Mouse (Mus musculus): ENCODE measurements around the gene Gm14327. TPM values are rescaled to one million over a fixed set of nuclear protein-coding genes. Genes with fewer than 3 reads are reported as not detected.
"Not testable (repeated sequence)": the region's sequence is repeated elsewhere in the genome, so short reads cannot be mapped to it uniquely, and the experiment has no call there.

Gm14327 gene
- 2.1 and 3.2 TPM in 2 replicates for polyA plus RNA-seq (2015; fragmentation: Nextera tagmentation; extraction: Ambion mirVana)

DNA sequence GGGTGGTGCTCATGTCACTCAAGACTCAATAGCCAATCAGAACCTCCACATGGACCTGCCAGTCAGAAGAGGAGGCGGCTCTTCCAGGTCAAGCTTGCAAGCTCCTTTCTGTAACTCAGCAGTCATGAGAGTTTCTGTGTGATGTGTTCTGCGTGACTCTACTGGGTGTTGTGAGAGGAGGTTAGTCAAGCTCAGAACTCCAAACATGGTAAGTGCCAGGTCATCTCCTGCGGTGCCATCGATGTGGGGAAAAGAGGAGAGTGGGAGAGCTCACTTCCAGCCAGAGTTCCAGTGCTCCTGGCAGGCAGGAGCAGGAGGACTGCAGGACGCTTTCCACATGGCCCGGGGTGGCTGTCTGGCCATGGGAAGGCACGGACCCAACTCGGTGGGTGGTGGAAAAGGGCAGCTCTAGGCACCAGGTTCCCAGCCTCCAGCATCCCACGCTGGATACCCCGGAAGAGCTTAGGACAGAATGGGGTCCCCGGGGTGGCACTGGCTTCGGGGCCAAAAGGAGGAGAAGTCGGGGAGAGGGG is at the start of gene Gm14327:
TSS of gene Gm14327 (plus strand) at position 51 of the 533 bp plus-strand sequence.
- ATAC-seq; H3K4me3 ChIP-seq (ENCODE audit: low read depth, low read length); H3K4me1 ChIP-seq (replicated peaks; ENCODE audit: control insufficient read depth, insufficient read depth, low read length); H3K36me3 ChIP-seq (ENCODE audit: control insufficient read depth, insufficient read depth); H3K9ac ChIP-seq (ENCODE audit: low read depth, low read length); H3K27me3 ChIP-seq (replicated peaks; ENCODE audit: control insufficient read depth, insufficient read depth, low read length); H3K27ac ChIP-seq (ENCODE audit: low read depth, low read length); H3K9me3 ChIP-seq (ENCODE audit: control insufficient read depth): not testable (repeated sequence)
- peak within 1 kb of the TSS; percentile 46 for H3K4me2 ChIP-seq (replicated peaks; ENCODE audit: low read depth)
- 39% methylated on average over 8 of the region's 13 CpGs for WGBS

DNA sequence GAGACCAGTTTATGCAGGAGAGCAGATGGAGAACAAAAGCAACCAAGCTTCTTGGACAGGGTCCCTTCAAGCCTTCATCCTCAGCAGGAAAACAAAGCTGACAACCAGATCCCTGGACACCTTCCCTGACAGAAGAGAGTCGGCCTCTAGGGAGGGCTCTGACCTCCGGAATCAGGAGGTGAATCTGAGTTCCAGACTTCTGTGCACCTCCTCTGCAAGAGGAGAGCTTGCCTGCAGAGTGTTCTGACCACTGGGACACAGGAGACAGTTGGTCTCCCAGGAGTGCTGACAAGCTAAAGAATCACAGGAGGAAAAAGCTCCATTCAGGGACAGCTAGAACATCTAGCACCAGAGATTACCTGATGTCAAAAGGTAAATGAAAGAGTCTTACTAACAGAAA is 34.6 kb upstream of the Gm14327 start:
- H3K4me1 ChIP-seq (replicated peaks; ENCODE audit: control insufficient read depth, insufficient read depth, low read length); H3K4me3 ChIP-seq (ENCODE audit: low read depth, low read length); H3K36me3 ChIP-seq (ENCODE audit: control insufficient read depth, insufficient read depth); H3K27ac ChIP-seq (ENCODE audit: low read depth, low read length); H3K9me3 ChIP-seq (ENCODE audit: control insufficient read depth); H3K4me2 ChIP-seq (replicated peaks; ENCODE audit: low read depth); ATAC-seq; H3K27me3 ChIP-seq (replicated peaks; ENCODE audit: control insufficient read depth, insufficient read depth, low read length); H3K9ac ChIP-seq (ENCODE audit: low read depth, low read length): not testable (repeated sequence)
- WGBS = 84% methylated on average over 2 of the region's 2 CpGs

DNA sequence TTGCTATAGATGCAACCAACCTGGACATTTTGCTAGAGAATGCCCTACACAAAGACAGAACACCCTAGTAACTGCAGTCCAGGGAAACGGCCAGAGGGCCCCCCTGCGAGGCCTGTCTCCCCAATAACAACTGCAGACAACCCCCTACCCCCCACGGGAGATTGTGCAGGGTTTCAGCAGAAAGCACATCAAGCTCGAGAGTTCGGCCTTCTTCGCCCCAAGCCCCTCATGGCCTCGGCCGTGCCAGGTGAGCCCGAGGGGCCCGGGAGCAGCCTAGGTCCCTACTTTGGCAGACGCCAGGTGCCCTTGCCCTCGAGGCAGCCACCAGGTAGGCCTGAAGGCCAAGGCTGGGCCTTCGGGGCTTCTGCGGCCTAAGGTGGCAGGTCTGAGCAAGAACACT is 9.2 kb upstream of the Gm14327 start:
- not testable (repeated sequence) for H3K4me1 ChIP-seq (replicated peaks; ENCODE audit: control insufficient read depth, insufficient read depth, low read length); H3K4me2 ChIP-seq (replicated peaks; ENCODE audit: low read depth); H3K9ac ChIP-seq (ENCODE audit: low read depth, low read length); H3K27me3 ChIP-seq (replicated peaks; ENCODE audit: control insufficient read depth, insufficient read depth, low read length); ATAC-seq; H3K9me3 ChIP-seq (ENCODE audit: control insufficient read depth); H3K27ac ChIP-seq (ENCODE audit: low read depth, low read length); H3K4me3 ChIP-seq (ENCODE audit: low read depth, low read length); H3K36me3 ChIP-seq (ENCODE audit: control insufficient read depth, insufficient read depth)
- WGBS = 85% methylated on average over 13 of the region's 14 CpGs

DNA sequence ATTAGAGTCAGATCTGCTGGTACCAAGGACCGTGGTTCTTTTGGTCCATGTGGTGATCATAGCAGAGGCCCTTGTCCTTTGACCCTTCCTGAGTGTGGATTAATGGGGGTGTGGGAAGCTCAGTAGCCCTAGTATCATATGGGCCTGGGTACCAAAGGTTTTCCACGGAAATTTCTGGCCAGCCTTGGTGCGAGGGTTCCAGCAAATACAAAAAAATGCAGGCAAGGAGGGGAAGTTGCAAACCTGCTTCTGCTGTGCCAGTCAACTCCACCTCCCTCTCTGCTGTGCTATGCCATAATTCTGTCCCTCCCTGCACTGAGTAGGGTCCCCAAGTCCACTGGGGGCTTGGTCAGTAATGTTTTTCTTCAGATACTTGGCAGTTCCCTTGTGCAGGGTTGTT is 1.3 kb downstream of the Gm14327 start:
- H3K27me3 ChIP-seq (replicated peaks; ENCODE audit: control insufficient read depth, insufficient read depth, low read length); H3K4me3 ChIP-seq (ENCODE audit: low read depth, low read length); H3K4me1 ChIP-seq (replicated peaks; ENCODE audit: control insufficient read depth, insufficient read depth, low read length); H3K9me3 ChIP-seq (ENCODE audit: control insufficient read depth); H3K36me3 ChIP-seq (ENCODE audit: control insufficient read depth, insufficient read depth); H3K4me2 ChIP-seq (replicated peaks; ENCODE audit: low read depth); ATAC-seq; H3K9ac ChIP-seq (ENCODE audit: low read depth, low read length); H3K27ac ChIP-seq (ENCODE audit: low read depth, low read length): not testable (repeated sequence)
- WGBS = 80% methylated on average over 2 of the region's 3 CpGs

DNA sequence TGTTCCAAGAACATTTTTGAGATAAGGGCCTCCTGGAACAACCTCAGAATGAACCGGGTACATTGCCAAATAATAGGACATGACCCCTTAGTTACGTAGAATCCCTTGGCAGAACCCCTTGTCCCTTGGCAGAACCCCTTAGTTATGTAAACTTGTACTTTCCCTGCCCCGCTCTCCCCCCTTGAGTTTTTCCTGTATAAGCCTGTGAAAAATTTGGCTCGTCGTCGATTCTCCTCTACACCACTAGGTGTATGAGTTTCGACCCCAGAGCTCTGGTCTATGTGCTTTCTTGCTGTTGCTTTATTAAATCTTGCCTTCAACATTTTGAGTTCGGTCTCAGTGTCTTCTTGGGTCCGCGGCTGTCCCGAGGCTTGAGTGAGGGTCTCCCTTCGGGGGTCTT is 6.4 kb downstream of the Gm14327 start:
- H3K27me3 ChIP-seq (replicated peaks; ENCODE audit: control insufficient read depth, insufficient read depth, low read length); H3K9ac ChIP-seq (ENCODE audit: low read depth, low read length); H3K4me3 ChIP-seq (ENCODE audit: low read depth, low read length); H3K4me2 ChIP-seq (replicated peaks; ENCODE audit: low read depth); ATAC-seq; H3K27ac ChIP-seq (ENCODE audit: low read depth, low read length); H3K9me3 ChIP-seq (ENCODE audit: control insufficient read depth); H3K36me3 ChIP-seq (ENCODE audit: control insufficient read depth, insufficient read depth); H3K4me1 ChIP-seq (replicated peaks; ENCODE audit: control insufficient read depth, insufficient read depth, low read length): not testable (repeated sequence)
- WGBS = 90% methylated on average over 3 of the region's 12 CpGs

DNA sequence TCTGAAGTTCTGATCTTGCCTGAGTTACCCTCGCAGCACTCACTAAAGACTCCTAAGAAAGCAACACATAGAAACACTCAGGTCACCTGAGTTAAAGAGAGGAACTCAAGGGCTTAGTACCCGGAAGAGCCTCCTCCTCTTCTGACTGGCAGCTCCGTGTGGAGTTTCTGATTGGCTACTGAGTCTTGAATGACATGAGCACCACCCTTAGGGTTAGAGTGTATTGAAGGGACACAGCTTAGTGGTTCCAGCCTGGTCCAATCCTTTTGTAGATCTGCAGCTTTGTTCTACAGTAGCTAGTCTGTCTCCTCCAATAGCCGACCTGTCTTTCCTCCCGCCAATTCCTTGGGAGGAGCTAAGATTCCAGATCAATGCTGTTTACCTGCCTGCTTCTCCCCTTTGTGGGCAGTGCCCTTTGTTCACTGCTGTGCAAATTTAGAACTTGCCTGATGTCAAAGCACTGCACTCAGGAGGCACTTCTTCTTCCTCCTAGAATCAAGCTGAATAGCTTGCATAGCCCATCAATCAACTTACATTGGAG is 28.7 kb downstream of the Gm14327 start, which contains the start of gene Zfp972:
TSS of gene Zfp972 (minus strand) at position 51 of the 541 bp plus-strand sequence.
- H3K4me3 ChIP-seq (ENCODE audit: low read depth, low read length); H3K27me3 ChIP-seq (replicated peaks; ENCODE audit: control insufficient read depth, insufficient read depth, low read length); H3K4me1 ChIP-seq (replicated peaks; ENCODE audit: control insufficient read depth, insufficient read depth, low read length); H3K4me2 ChIP-seq (replicated peaks; ENCODE audit: low read depth); H3K36me3 ChIP-seq (ENCODE audit: control insufficient read depth, insufficient read depth); H3K9ac ChIP-seq (ENCODE audit: low read depth, low read length); H3K27ac ChIP-seq (ENCODE audit: low read depth, low read length); ATAC-seq; H3K9me3 ChIP-seq (ENCODE audit: control insufficient read depth): not testable (repeated sequence)
- 54% methylated on average over 4 of the region's 5 CpGs for WGBS

Other genes with a start within 250 kb of the Gm14327 start
- 1.5 and 1.6 TPM in 2 replicates for gene Gm14322, start 137.8 kb upstream of the Gm14327 start, polyA plus RNA-seq (2015; fragmentation: Nextera tagmentation; extraction: Ambion mirVana)
- 14.1 and 14.8 TPM in 2 replicates for gene Gm14325, start 56.8 kb upstream of the Gm14327 start, polyA plus RNA-seq (2015; fragmentation: Nextera tagmentation; extraction: Ambion mirVana)
- 0.59 and 1.1 TPM in 2 replicates for gene Zfp972, start 28.5 kb downstream of the Gm14327 start, polyA plus RNA-seq (2015; fragmentation: Nextera tagmentation; extraction: Ambion mirVana)
- 12.7 and 15.0 TPM in 2 replicates for gene Gm14326, start 60.2 kb downstream of the Gm14327 start, polyA plus RNA-seq (2015; fragmentation: Nextera tagmentation; extraction: Ambion mirVana)
- gene Zfp971, start 126.2 kb downstream of the Gm14327 start, polyA plus RNA-seq (2015; fragmentation: Nextera tagmentation; extraction: Ambion mirVana) = 7.6 and 8.1 TPM in 2 replicates
- 4.9 and 5.9 TPM in 2 replicates for gene Zfp931, start 181.4 kb downstream of the Gm14327 start, polyA plus RNA-seq (2015; fragmentation: Nextera tagmentation; extraction: Ambion mirVana)
- 2.2 and 2.3 TPM in 2 replicates for gene Phactr3, start 221.9 kb downstream of the Gm14327 start, polyA plus RNA-seq (2015; fragmentation: Nextera tagmentation; extraction: Ambion mirVana)

Data from intestine, postnatal 0 days (tissue).